Mouse (Mus musculus): Measurements from ENCODE around the gene Neu1.

- no peak for TF ChIP-seq CTCF (IDR thresholded peaks at IDR 0.05)
- TF ChIP-seq POLR2A (IDR thresholded peaks at IDR 0.05; ENCODE audit: insufficient read depth, low read depth, low read length): no peak
- no peak for TF ChIP-seq EP300 (IDR thresholded peaks at IDR 0.05; ENCODE audit: insufficient read depth, low read depth, low read length)
Measured at GRCm38 (mm10) chr17:34975581-34976492, 44.8 kb downstream of the Neu1 start.
